Mouse (Mus musculus): ENCODE measurements around the gene Copz2.

DNA sequence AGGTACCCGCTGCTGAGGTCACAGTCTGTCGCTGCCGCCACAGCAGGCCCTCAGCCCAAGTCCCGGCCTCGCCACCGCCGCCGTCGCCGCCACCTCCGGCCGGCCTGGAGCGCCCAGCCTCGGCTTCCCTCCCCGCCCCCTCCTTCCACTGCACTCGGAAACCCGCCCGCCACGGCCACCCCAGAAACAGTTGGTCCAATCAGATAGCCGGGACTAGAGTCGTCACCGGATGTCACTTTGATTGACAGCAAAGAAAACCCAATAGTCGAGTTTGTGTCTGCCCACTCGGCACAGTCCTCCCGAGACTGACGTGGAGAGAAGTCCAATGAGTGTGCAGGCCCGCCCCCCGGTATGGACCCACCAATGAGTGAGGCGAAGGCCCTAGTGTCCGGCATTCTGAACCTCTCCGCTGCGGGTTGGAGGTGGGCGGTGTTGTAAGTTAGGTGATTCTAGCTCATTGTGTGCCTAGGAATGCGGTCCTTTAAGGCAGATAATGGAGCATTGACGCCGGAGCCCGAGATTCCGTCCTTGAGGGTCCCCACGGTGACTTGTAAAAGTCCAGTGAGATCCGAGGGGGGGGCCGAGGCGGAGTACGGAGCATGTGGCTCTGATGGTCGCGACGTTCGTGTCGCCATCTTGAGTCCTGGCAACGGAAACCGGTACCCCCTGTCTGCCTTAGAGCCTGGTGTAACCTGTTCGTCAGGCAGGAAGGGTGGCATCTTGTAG is 19.7 kb upstream of the Copz2 start, which contains the start of gene Nfe2l1:
- TF ChIP-seq CTCF (conservative IDR thresholded peaks at IDR 0.05; ENCODE audit: low read length) (no peak), NANOG (IDR thresholded peaks at IDR 0.05; ENCODE audit: borderline replicate concordance, low read length) (peak; percentile 17; the same call in 1 of the 2 replicates)

Data from E14TG2a.4 (cell line).